Mouse (Mus musculus) heart, postnatal 0 days (tissue): ENCODE results near the gene Kcnma1.

Source experiments
- CTCF ChIP-seq: IDR thresholded peaks from 2 replicates; pipeline ENCODE4 v1.5.1; 2016; ENCODE audit warnings: antibody characterized with exemption, control low read depth, low read depth
- EP300 ChIP-seq: IDR thresholded peaks from 2 replicates; pipeline ENCODE4 v1.6.1; 2016; ENCODE audit warnings: antibody characterized with exemption, low read depth

DNA sequence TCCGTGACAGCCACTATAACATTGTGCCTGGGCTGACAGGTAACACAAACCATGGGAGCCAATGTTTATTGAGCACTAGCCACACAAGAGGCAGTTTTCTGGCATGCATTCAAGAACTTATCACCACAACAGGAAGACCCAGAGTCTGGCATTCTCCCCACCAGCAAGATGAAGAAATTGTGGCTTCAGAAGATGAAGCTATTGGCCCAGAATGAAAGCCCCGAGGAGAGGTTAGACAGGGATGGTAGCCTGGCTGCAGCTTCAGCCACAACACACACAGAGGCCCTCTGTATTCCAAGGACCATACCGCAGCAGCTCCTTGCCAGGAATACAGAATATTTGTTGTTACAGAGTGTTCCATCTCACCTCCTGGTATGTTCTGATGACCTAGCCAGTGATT is 221.6 kb downstream of the Kcnma1 start:
- TF ChIP-seq CTCF (no peak), EP300 (no peak)
